In genomic region chr4:154890887-154891286, GRCm38 (mm10) we compare ENCODE assay signal across 21 mouse cellular contexts. TPM values are rescaled to one million over a fixed set of nuclear protein-coding genes. Genes with fewer than 3 reads are reported as not detected.
"Had no signal": no experiment of that assay in that cellular context is flagged by ENCODE, and none has a peak within 500 bp of the region (broad histone marks: within the 10 kb centered on the region; RNA-seq: fewer than 3 reads in every experiment).

No protein-coding gene starts in this region.

- H3K9me3 ChIP-seq: liver, embryonic 13.5 days; liver, embryonic 15.5 days; megakaryocyte, embryonic 14.5 days; midbrain, embryonic 13.5 days; midbrain, embryonic 15.5 days; neural tube, embryonic 12.5 days; stomach, embryonic 15.5 days had no signal

- H3K4me2 ChIP-seq: liver, embryonic 11.5 days; liver, embryonic 13.5 days; liver, embryonic 15.5 days; lung, embryonic 14.5 days; midbrain, embryonic 13.5 days; midbrain, embryonic 15.5 days; neural tube, embryonic 12.5 days; stomach, embryonic 15.5 days had no signal

- ATAC-seq: liver, postnatal 0 days; midbrain, embryonic 13.5 days; midbrain, embryonic 15.5 days had no signal

- DNase-seq: liver; liver, embryonic 13.5 days; liver, postnatal 0 days; lung, embryonic 14.5 days; lung, postnatal 14 days; right cerebral cortex, postnatal 14 days; spleen, adult 18-20 months; thymus, adult 2 months; thymus, postnatal 25 days; thymus, postnatal 4 days had no signal

- H3K4me3 ChIP-seq: liver, embryonic 13.5 days; liver, embryonic 15.5 days; megakaryocyte, embryonic 14.5 days; midbrain, embryonic 13.5 days; midbrain, embryonic 15.5 days; neural tube, embryonic 12.5 days; stomach, embryonic 15.5 days had no signal

- H3K9ac ChIP-seq: liver, embryonic 13.5 days; liver, embryonic 15.5 days; liver, postnatal 0 days; lung, embryonic 14.5 days; midbrain, embryonic 13.5 days; midbrain, embryonic 15.5 days; neural tube, embryonic 12.5 days; stomach, embryonic 15.5 days had no signal

- H3K36me3 ChIP-seq: liver, embryonic 13.5 days; liver, embryonic 15.5 days; midbrain, embryonic 13.5 days; midbrain, embryonic 15.5 days; neural tube, embryonic 12.5 days; stomach, embryonic 15.5 days had no signal

- H3K27me3 ChIP-seq: midbrain, embryonic 13.5 days; midbrain, embryonic 15.5 days; neural tube, embryonic 12.5 days; stomach, embryonic 15.5 days had no signal

- H3K4me1 ChIP-seq: liver, embryonic 13.5 days; liver, embryonic 15.5 days; megakaryocyte, embryonic 14.5 days; midbrain, embryonic 13.5 days; midbrain, embryonic 15.5 days; neural tube, embryonic 12.5 days; stomach, embryonic 15.5 days had no signal

- H3K27ac ChIP-seq: liver, embryonic 13.5 days; liver, embryonic 15.5 days; macrophage; midbrain, embryonic 13.5 days; midbrain, embryonic 15.5 days; neural tube, embryonic 12.5 days; stomach, embryonic 15.5 days; stomach, postnatal 0 days had no signal

RNA-seq across cellular contexts. Expression of gene Mmel1, which starts 21.5 kb away (rescaled TPM):
- polyA plus RNA-seq: macrophage; stomach, postnatal 0 days had no signal

RNA-seq across cellular contexts. Expression of gene Tnfrsf14, which starts 37.5 kb away (rescaled TPM):
- polyA plus RNA-seq: midbrain, postnatal 0 days; neural tube, embryonic 14.5 days had no signal

RNA-seq across cellular contexts. Expression of gene Ttc34, which starts 53.6 kb away (rescaled TPM):
- polyA plus RNA-seq: liver, embryonic 15.5 days; liver, postnatal 0 days; macrophage had no signal
